Mouse (Mus musculus): ENCODE measurements around the gene Zfp385a. TPM values are rescaled to one million over a fixed set of nuclear protein-coding genes. Genes with fewer than 3 reads are reported as not detected.

The Zfp385a gene
- polyA plus RNA-seq, 1 experiment from 2014 or later: 19.2 TPM

GRCm38 (mm10) chr15:103347275-103347684 is 7.4 kb upstream of the Zfp385a start:
- Histone ChIP-seq H3K9me3 (ENCODE audit: control insufficient read depth, low read length) (no peaks in the 10 kb centered on the region), H3K4me2 (ENCODE audit: low read depth, severe bottlenecking) (no peak overlapping the region), H3K36me3 (ENCODE audit: control insufficient read depth, insufficient read depth, low read length) (peaks cover 23% of the 10 kb centered on the region; the same call in 1 of the 2 replicates), H3K9ac (ENCODE audit: low read length) (no peak overlapping the region), H3K4me1 (ENCODE audit: control insufficient read depth, insufficient read depth, low read length) (no peaks in the 10 kb centered on the region), H3K27me3 (ENCODE audit: control insufficient read depth, insufficient read depth, low read length) (no peaks in the 10 kb centered on the region), H3K27ac (replicated peaks; ENCODE audit: low read depth, low read length) (no peak overlapping the region), H3K4me3 (ENCODE audit: low read depth, low read length) (no peak overlapping the region)
- no peak for ATAC-seq (ENCODE audit: insufficient number of reproducible peaks, low FRiP score, low TSS enrichment, low read depth)
- 7% methylated on average over 2 of the region's 2 CpGs for WGBS
- DNase-seq (ENCODE audit: low spot score): peak; percentile 76

- no peak for ATAC-seq (ENCODE audit: insufficient number of reproducible peaks, low FRiP score, low TSS enrichment, low read depth)
- Histone ChIP-seq H3K4me1 (ENCODE audit: control insufficient read depth, insufficient read depth, low read length) (peaks cover 4% of the 10 kb centered on the region; the same call in 1 of the 2 replicates), H3K27ac (replicated peaks; ENCODE audit: low read depth, low read length) (no peak overlapping the region), H3K9me3 (ENCODE audit: control insufficient read depth, low read length) (no peaks in the 10 kb centered on the region), H3K9ac (ENCODE audit: low read length) (no peak overlapping the region), H3K4me3 (ENCODE audit: low read depth, low read length) (no peak overlapping the region), H3K36me3 (ENCODE audit: control insufficient read depth, insufficient read depth, low read length) (peaks cover 16% of the 10 kb centered on the region; the same call in 1 of the 2 replicates), H3K27me3 (ENCODE audit: control insufficient read depth, insufficient read depth, low read length) (peaks cover 4% of the 10 kb centered on the region), H3K4me2 (ENCODE audit: low read depth, severe bottlenecking) (no peak overlapping the region)
- no peak for DNase-seq (ENCODE audit: low spot score)
- 87% methylated on average over 6 of the region's 6 CpGs for WGBS
Measured at GRCm38 (mm10) chr15:103345789-103346188, 5.9 kb upstream of the Zfp385a start.

GRCm38 (mm10) chr15:103343556-103343955 is 3.7 kb upstream of the Zfp385a start:
- no peak for DNase-seq (ENCODE audit: low spot score)
- no peak overlapping the region for H3K9ac ChIP-seq (ENCODE audit: low read length)
- H3K36me3 ChIP-seq (ENCODE audit: control insufficient read depth, insufficient read depth, low read length): peaks cover 13% of the 10 kb centered on the region; the same call in 1 of the 2 replicates
- H3K27ac ChIP-seq (replicated peaks; ENCODE audit: low read depth, low read length): no peak overlapping the region
- H3K27me3 ChIP-seq (ENCODE audit: control insufficient read depth, insufficient read depth, low read length): peaks cover 12% of the 10 kb centered on the region
- H3K4me2 ChIP-seq (ENCODE audit: low read depth, severe bottlenecking): no peak overlapping the region
- no peak for ATAC-seq (ENCODE audit: insufficient number of reproducible peaks, low FRiP score, low TSS enrichment, low read depth)
- peaks cover 16% of the 10 kb centered on the region for H3K4me1 ChIP-seq (ENCODE audit: control insufficient read depth, insufficient read depth, low read length)
- no peaks in the 10 kb centered on the region for H3K9me3 ChIP-seq (ENCODE audit: control insufficient read depth, low read length)
- no peak overlapping the region for H3K4me3 ChIP-seq (ENCODE audit: low read depth, low read length)

GRCm38 (mm10) chr15:103343008-103343407 is 3.1 kb upstream of the Zfp385a start:
- Histone ChIP-seq H3K4me1 (ENCODE audit: control insufficient read depth, insufficient read depth, low read length) (peaks cover 16% of the 10 kb centered on the region), H3K4me3 (ENCODE audit: low read depth, low read length) (no peak overlapping the region), H3K9me3 (ENCODE audit: control insufficient read depth, low read length) (no peaks in the 10 kb centered on the region), H3K36me3 (ENCODE audit: control insufficient read depth, insufficient read depth, low read length) (peaks cover 13% of the 10 kb centered on the region; the same call in 1 of the 2 replicates), H3K27ac (replicated peaks; ENCODE audit: low read depth, low read length) (no peak overlapping the region), H3K4me2 (ENCODE audit: low read depth, severe bottlenecking) (no peak overlapping the region), H3K27me3 (ENCODE audit: control insufficient read depth, insufficient read depth, low read length) (peaks cover 12% of the 10 kb centered on the region), H3K9ac (ENCODE audit: low read length) (no peak overlapping the region)
- DNase-seq (ENCODE audit: low spot score): no peak
- 85% methylated on average over 3 of the region's 3 CpGs for WGBS
- no peak for ATAC-seq (ENCODE audit: insufficient number of reproducible peaks, low FRiP score, low TSS enrichment, low read depth)

- Histone ChIP-seq H3K27ac (replicated peaks; ENCODE audit: low read depth, low read length) (no peak overlapping the region), H3K4me2 (ENCODE audit: low read depth, severe bottlenecking) (no peak overlapping the region), H3K9ac (ENCODE audit: low read length) (no peak overlapping the region), H3K9me3 (ENCODE audit: control insufficient read depth, low read length) (no peaks in the 10 kb centered on the region), H3K27me3 (ENCODE audit: control insufficient read depth, insufficient read depth, low read length) (peaks cover 12% of the 10 kb centered on the region), H3K4me1 (ENCODE audit: control insufficient read depth, insufficient read depth, low read length) (peaks cover 16% of the 10 kb centered on the region), H3K36me3 (ENCODE audit: control insufficient read depth, insufficient read depth, low read length) (peaks cover 13% of the 10 kb centered on the region; the same call in 1 of the 2 replicates), H3K4me3 (ENCODE audit: low read depth, low read length) (no peak overlapping the region)
- no peak for ATAC-seq (ENCODE audit: insufficient number of reproducible peaks, low FRiP score, low TSS enrichment, low read depth)
- peak; percentile 89 for DNase-seq (ENCODE audit: low spot score)
- WGBS: 9% methylated on average over 4 of the region's 4 CpGs
Measured at GRCm38 (mm10) chr15:103342415-103342814, 2.5 kb upstream of the Zfp385a start.

GRCm38 (mm10) chr15:103341547-103341946 is 1.7 kb upstream of the Zfp385a start:
- H3K36me3 ChIP-seq (ENCODE audit: control insufficient read depth, insufficient read depth, low read length): peaks cover 13% of the 10 kb centered on the region; the same call in 1 of the 2 replicates
- ATAC-seq (ENCODE audit: insufficient number of reproducible peaks, low FRiP score, low TSS enrichment, low read depth): no peak
- H3K4me1 ChIP-seq (ENCODE audit: control insufficient read depth, insufficient read depth, low read length): peaks cover 21% of the 10 kb centered on the region
- no peak overlapping the region for H3K9ac ChIP-seq (ENCODE audit: low read length)
- H3K27ac ChIP-seq (replicated peaks; ENCODE audit: low read depth, low read length): no peak overlapping the region
- peaks cover 12% of the 10 kb centered on the region for H3K27me3 ChIP-seq (ENCODE audit: control insufficient read depth, insufficient read depth, low read length)
- H3K4me3 ChIP-seq (ENCODE audit: low read depth, low read length): no peak overlapping the region
- H3K9me3 ChIP-seq (ENCODE audit: control insufficient read depth, low read length): no peaks in the 10 kb centered on the region
- no peak for DNase-seq (ENCODE audit: low spot score)
- no peak overlapping the region for H3K4me2 ChIP-seq (ENCODE audit: low read depth, severe bottlenecking)
- 33% methylated on average over 8 of the region's 8 CpGs for WGBS

GRCm38 (mm10) chr15:103340786-103341185 is 893 bp upstream of the Zfp385a start:
- no peak overlapping the region for H3K27ac ChIP-seq (replicated peaks; ENCODE audit: low read depth, low read length)
- DNase-seq (ENCODE audit: low spot score) (peak; percentile 36), ATAC-seq (ENCODE audit: insufficient number of reproducible peaks, low FRiP score, low TSS enrichment, low read depth) (no peak)
- no peak overlapping the region for H3K4me2 ChIP-seq (ENCODE audit: low read depth, severe bottlenecking)
- no peak overlapping the region for H3K4me3 ChIP-seq (ENCODE audit: low read depth, low read length)
- no peaks in the 10 kb centered on the region for H3K9me3 ChIP-seq (ENCODE audit: control insufficient read depth, low read length)
- peaks cover 6% of the 10 kb centered on the region; the same call in 1 of the 2 replicates for H3K36me3 ChIP-seq (ENCODE audit: control insufficient read depth, insufficient read depth, low read length)
- WGBS: 15% methylated on average over 4 of the region's 4 CpGs
- peaks cover 12% of the 10 kb centered on the region for H3K27me3 ChIP-seq (ENCODE audit: control insufficient read depth, insufficient read depth, low read length)
- no peak overlapping the region for H3K9ac ChIP-seq (ENCODE audit: low read length)
- H3K4me1 ChIP-seq (ENCODE audit: control insufficient read depth, insufficient read depth, low read length): peaks cover 22% of the 10 kb centered on the region

GRCm38 (mm10) chr15:103339166-103339960 is 530 bp downstream of the Zfp385a start:
- no peaks in the 10 kb centered on the region for H3K36me3 ChIP-seq (ENCODE audit: control insufficient read depth, insufficient read depth, low read length)
- H3K9me3 ChIP-seq (ENCODE audit: control insufficient read depth, low read length): no peaks in the 10 kb centered on the region
- peaks cover 31% of the 10 kb centered on the region for H3K4me1 ChIP-seq (ENCODE audit: control insufficient read depth, insufficient read depth, low read length)
- ATAC-seq (ENCODE audit: insufficient number of reproducible peaks, low FRiP score, low TSS enrichment, low read depth) (0 out of 2 replicates have a peak, but pooled peaks have one; percentile 7), DNase-seq (ENCODE audit: low spot score) (peak; percentile 43)
- 3% methylated on average over 30 of the region's 31 CpGs for WGBS
- peaks cover 12% of the 10 kb centered on the region for H3K27me3 ChIP-seq (ENCODE audit: control insufficient read depth, insufficient read depth, low read length)
- H3K9ac ChIP-seq (ENCODE audit: low read length): peak overlapping the region; percentile 32
- no peak overlapping the region for H3K27ac ChIP-seq (replicated peaks; ENCODE audit: low read depth, low read length)
- H3K4me2 ChIP-seq (ENCODE audit: low read depth, severe bottlenecking): peak overlapping the region; percentile 88
- peak overlapping the region; percentile 49 for H3K4me3 ChIP-seq (ENCODE audit: low read depth, low read length)
